Mouse (Mus musculus): ENCODE results near the gene Gtf2f2. TPM values are rescaled to one million over a fixed set of nuclear protein-coding genes. Genes with fewer than 3 reads are reported as not detected.
"Not testable (repeated sequence)": the region's sequence is repeated elsewhere in the genome, so short reads cannot be mapped to it uniquely, and the experiment has no call there.

Gene Gtf2f2
- total RNA-seq, 2 experiments from 2014 or later, result 13.4 to 13.5 TPM

DNA sequence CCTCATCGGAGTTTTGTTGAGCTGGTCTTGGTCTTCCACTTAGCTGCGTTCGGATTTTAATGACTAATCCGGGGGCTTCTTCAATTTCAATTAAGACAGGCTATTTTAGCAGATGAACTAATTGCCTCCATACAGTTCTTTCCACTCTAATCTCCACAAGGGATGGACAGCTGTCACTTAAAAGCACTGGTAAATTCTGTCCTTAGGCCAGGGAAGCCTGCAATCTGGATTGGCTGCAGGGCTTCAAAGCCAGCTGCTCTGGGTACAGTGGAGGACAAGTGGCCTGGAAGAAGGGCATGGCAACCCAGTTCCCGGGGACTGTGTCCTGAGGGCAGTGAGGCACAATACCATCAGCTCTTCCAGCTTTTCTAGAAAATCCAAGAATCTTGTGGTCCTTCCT is 139.6 kb downstream of the Gtf2f2 start:
- intact Hi-C loops (cut with DNase I), result loop anchor here (2.0 to 10.0 kb wide), 2 partner anchors 24 to 604 kb away; no protein-coding TSS in a partner anchor

DNA sequence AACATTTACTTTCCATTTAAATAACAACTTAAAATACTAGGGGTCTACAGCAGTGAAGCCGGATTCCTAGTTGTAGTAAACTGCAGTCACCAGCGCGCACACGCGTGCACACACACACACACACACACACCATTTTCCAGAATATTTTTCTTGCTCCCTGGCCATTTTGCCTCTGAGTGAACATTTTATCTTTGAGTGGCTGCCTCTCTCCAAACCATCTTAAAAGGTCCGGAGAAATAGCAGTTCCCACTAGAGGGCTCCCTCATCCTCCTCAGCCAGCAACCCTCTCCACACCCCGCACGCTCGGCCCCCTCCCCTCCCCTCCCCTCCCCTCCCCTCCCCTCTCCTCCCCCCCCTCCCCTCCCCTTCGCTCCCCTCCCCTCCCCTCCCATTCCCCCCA is 140.0 kb downstream of the Gtf2f2 start:
- no peak for DNase-seq (ENCODE audit: low spot score)

More for the DNA sequence above, 139.6 kb downstream of the Gtf2f2 start:
- DNase-seq (ENCODE audit: low spot score), result no peak

DNA sequence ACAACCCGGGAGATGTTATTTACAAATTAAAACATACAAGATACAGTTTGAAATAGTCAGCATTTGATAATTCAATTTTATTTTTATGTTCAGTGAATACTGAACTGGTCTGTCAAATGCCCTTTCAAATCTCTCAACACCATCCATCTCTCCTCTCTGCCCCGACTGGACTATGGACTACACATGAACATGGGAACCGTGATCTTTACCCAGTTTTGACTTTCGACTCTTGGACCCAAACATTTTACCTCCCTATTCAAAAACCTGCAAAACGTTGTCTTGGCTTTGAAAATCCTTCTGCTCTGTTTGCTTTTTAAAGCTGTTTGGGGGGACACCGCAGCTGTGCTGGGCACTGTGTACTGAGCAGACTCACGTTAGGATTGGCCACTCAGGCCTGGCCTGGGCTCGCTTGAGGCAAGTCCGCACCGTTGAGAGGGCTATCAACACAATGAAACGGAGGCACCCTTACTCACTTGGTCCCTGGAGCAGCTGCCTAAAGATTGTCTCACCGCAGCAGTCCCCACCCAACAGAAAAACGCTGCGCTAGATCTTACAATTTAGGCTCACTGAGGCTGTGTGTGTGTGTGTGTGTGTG is 140.8 kb downstream of the Gtf2f2 start:
- no peak for DNase-seq (ENCODE audit: low spot score)
- intact Hi-C loops (cut with DNase I), result loop anchor here (2.0 to 10.0 kb wide), 2 partner anchors 23 to 605 kb away; no protein-coding TSS in a partner anchor

More for the DNA sequence above, 140.0 kb downstream of the Gtf2f2 start:
- intact Hi-C loops (cut with DNase I), result loop anchor here (2.0 to 10.0 kb wide), 2 partner anchors 24 to 604 kb away; no protein-coding TSS in a partner anchor

DNA sequence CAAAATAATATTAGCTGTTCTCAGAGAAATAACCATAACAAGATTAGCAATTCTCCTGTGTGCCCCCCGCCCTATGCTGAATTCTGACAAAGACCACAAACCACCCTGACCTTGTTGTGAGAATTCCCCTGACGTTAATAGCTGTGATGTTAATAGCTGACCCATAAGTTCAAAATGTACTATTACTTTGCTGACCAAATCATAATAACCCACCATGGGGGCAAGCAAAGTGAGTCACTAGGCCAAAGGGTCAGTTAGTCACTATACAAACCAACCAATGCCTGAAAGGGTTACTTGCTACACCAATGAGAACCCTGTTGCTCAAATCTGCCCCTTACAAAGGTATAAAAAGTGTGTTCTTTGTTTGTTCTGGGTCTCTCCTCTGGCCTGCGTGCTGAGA is 142.6 kb downstream of the Gtf2f2 start:
- DNase-seq (ENCODE audit: low spot score); intact Hi-C loops (cut with DNase I): not testable (repeated sequence)

DNA sequence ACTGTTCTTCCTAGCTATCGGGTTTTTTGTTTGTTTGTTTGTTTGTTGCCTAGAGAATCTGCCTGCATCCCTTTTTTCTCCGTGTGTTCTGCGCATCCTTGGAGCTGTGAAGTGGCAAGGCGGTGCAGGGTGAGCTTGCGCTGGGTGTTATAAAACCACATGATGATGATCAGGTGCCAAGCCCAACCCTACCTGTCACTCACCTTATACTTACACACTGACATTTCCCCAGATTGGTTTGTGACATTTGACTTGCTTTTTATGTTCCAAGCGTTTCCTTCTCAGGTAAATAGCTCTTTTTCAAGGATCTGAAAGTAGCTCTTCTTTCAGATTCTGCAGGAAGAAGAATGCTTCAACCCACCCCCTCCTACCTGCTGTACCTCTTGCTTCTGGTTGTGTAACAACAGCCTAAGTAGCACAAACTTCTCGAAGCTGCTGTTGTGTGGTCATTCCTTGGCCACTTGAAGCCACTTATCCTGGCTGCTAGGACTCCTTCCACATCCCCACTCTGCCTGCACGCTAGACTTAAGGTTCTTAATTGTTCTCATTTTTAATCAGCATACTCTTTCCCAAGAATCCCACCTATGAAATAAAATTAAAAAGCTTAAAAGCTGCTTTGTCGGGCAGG is 143.8 kb downstream of the Gtf2f2 start:
- intact Hi-C loops (cut with DNase I), result no loop called here
- no peak for DNase-seq (ENCODE audit: low spot score)

DNA sequence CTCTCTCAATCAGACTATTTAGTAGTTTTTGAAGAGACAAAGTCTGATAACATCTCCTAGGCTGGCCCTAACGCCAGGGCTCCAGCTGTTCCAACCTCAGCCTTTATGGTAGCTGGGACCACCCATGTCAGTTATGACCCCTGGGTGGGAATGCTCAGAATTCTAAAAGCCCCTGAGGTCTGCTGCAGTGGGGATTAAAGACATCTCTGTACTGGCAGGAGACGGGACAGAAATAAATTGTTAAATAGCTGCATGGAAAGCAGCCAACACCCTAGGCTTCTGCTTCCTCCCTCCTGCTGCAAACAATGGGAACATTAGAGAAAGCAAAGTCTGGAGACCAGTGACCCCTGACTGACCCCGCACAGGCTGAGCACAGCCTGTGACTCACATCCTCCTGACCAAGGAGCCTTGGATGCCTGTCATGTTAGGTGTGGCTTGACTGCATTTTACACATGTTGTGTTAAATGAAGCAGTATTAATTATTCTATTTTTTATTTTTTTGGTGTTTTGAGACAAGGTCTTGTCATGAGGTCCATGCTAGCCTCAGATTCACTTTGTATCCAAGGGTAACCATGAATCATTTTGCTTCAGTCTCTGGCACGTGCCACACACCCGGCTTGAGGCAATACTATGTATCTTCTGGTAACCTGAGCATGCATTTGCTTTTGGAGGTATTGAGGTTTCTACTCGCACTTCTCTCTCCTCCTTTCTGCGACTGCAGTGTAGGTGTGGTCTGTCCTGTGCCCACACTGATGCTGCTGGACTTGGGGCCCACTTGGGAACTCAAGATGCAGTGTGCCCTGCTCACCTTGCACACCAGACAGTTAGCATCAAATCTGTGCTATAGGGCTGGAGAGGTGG is 146.9 kb downstream of the Gtf2f2 start:
- DNase-seq (ENCODE audit: low spot score), result peak; percentile 78
- intact Hi-C loops (cut with DNase I), result loop anchor here (2.0 kb wide), 1 partner anchor 15 kb away; no protein-coding TSS in a partner anchor

DNA sequence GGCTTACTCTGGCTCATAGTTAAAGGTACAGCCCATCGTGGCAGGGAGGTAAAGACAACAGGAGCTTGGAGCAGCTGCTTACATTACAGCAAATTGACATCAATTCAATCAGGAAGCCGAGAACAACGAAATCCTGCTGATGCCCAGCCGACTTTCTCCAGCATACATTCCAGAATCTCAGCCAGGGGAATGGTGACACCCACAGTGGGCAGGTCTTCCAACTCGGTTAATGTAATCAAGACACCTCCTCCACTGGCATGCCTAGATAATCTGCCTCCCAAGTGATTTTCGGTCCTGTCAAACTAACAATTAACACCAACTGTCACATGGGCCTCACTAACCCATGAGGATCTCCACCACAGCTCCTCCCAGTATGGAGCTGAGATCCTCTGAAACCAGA is 148.0 kb downstream of the Gtf2f2 start:
- DNase-seq (ENCODE audit: low spot score), result no peak
- intact Hi-C loops (cut with DNase I), result loop anchor here (2.0 kb wide), 1 partner anchor 14 kb away; no protein-coding TSS in a partner anchor

DNA sequence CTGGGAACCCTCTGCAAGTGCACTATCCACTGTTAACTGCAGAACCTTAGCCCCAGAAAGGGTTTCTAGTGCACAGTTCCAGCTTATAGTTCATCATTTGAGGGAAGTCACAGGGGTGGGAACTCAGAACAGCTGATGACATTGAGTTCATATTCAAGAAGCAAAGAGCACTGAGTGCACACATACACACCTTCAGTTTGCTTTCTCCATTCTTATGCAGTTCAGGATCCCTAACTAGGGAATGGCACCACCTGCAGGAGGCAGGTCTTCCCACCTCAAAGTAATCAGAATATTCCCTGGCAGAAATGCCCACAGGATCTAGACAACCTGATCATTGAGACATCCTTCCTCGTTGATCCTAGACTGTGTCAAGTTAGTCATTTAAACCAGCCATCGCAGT is 151.0 kb downstream of the Gtf2f2 start:
- intact Hi-C loops (cut with DNase I), result no loop called here
- no peak for DNase-seq (ENCODE audit: low spot score)

DNA sequence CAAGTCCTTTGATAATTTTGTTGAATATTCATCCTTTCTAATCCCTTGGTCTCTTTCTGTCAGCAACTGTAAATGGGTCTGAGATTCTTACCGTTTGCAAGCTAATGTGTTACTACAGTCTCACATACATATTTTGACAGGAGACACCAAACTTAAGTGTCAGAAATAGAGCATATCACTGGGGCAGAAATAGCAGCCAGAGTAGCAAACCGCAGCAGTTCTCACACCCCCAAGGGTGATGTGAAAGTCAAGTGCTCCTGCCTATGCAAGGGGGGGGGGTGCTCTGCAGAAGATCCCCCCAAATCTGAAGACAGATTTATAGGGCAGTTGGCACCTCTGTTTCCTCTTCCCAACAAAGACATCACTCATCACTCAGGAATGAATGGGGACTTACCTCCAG is 152.5 kb downstream of the Gtf2f2 start:
- DNase-seq (ENCODE audit: low spot score), result no peak
- intact Hi-C loops (cut with DNase I), result no loop called here

DNA sequence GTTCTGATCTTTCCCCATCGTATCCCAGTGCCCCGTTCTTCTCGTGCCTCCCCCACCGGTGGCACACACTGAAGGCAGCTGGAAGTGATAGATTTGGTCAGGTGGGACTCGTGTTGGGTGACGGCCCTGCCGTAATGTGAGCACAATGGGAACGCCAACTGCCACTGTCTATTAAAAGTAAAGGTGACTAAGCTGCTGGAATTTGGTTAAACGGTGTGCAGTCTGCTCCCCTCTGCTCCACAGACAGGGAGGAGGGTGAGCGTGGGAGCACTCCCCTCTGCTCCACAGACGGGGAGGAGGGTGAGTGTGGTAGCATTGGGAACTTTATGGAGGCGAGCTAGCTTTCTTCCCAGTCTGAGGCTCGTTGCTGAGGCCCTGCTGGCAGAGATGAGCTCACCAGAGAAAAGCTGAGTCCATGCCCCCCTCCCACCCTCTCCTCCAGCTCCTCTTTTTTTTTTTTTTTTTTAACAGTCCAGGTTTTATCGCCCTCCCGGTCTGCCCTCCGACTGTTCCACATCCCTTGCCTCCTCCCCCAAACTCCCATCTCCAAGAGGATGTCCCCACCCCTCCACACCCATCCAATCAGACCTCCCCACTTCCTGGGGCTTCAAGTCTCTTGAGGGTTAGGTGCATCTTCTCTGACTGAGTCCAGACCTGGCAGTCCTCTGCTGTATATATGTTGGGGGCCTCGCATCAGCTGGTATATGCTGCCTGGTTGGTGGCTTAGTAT is 155.2 kb downstream of the Gtf2f2 start:
- intact Hi-C loops (cut with DNase I), result no loop called here

DNA sequence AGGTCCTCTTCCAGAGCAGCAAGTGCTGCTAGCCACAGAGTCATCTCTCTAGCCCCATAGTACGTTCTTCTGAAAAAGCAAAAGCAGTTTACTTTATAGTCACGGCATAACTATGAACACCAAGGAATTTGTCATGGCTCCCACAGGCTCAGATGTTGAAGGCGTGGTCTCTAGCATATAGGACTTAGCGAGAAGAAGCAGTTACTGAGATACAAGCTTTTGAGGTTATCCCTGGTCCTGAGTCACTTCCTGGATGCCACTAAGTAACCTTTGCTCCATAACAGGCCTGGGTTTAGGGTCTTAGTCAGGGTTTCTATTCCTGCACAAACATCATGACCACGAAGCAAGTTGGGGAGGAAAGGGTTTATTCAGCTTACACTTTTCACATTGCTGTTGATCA is 158.6 kb downstream of the Gtf2f2 start:
- no peak for DNase-seq (ENCODE audit: low spot score)
- intact Hi-C loops (cut with DNase I), result no loop called here

More for the DNA sequence above, 155.2 kb downstream of the Gtf2f2 start:
- DNase-seq (ENCODE audit: low spot score), result no peak

DNA sequence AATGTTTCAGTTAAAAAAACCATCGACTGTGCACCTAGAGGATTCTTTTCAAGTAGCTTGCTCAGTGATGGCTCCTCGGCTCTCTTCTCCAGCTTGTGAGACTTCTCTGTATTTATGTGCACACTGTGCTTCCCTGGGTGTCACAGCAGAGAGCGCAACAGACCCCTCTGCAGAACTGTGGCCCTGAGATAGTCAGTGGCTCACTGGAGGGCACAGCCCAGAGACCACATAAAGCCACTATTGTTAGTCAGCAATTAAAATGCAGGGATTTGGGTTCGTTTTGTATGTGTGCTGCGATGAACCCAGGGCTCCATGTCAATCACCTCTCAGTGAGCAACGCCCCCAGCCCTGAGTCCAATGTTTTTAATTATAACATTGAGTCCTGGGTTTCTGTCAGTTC is 159.8 kb downstream of the Gtf2f2 start:
- intact Hi-C loops (cut with DNase I), result no loop called here
- DNase-seq (ENCODE audit: low spot score), result no peak

DNA sequence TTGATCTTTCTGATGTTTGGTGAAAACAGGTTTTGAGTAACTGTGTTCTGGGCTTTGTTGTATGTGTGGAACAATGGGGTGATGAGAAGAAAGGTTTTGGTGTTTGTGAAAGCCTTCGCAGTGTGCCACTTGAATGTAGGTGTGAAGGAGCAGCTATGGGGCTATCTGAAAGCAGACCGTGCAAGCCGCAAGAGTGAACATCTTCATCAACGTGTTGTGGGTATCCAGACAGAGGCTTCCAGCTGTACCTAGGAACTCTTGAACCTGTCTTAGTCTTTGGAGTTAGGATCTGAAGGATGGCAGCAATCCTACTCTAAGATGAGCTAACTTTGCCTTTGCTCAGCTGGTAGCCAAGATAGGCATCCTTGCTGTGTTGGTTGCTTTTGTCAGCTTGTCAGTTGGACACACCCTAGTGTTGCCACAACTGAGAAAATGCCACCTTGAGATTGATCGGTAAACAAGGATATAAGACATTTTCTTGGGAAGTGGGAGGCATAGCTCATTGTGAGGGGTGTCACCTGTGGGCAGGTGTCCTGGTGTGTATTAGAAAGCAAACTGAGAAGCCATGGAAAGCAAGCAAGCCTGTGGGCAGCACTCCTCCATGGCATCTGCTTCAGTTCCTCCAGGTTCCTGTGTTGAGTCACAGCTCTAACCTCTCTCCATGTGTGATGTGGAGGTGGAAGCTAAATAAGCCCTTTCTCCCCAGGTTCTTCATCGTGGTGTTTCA is 160.7 kb downstream of the Gtf2f2 start:
- intact Hi-C loops (cut with DNase I), result loop anchor here (2.0 kb wide), 1 partner anchor 13 kb away; no protein-coding TSS in a partner anchor
- DNase-seq (ENCODE audit: low spot score), result no peak

DNA sequence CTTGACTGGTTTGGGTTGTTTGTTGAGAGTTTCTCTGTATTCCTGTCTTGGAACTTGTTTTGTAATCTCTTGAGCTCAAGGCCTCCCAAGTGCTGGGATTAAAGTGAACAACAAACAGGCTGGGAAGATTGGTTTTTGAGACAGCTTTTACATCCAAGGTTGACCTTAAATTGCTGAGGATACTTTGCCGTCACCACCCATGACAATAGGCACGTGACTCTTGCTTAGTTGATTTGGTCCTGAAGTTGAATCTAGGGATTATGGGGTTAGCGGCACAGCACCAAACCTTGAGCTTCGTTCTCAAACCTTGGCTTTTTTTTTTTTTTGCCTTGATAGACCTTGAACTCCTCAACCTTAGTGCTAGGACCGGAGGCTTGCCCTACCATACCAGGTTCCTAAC is 161.4 kb downstream of the Gtf2f2 start:
- intact Hi-C loops (cut with DNase I), result loop anchor here (2.0 kb wide), 1 partner anchor 14 kb away; no protein-coding TSS in a partner anchor
- DNase-seq (ENCODE audit: low spot score), result no peak

DNA sequence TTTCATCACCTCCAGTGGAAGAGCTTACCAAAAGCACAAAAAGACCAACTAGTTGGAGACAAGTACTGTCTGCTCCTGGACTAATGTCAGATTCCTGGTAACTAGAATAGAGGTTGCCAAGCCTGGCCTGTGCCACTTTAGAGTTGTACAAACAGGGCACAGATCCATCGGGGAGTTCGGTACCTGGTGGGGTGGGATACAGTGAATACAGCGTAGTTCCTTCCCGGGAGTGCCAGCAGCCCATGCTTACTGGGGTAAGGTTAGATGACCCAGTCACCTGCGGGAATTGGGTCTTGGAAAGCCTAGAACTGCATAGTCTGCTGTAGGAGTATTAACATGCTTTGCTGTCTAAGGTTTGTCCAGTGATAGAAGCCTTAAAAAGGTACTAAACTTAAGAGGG is 162.2 kb downstream of the Gtf2f2 start:
- DNase-seq (ENCODE audit: low spot score), result no peak
- intact Hi-C loops (cut with DNase I), result loop anchor here (2.0 kb wide), 1 partner anchor 14 kb away; no protein-coding TSS in a partner anchor

DNA sequence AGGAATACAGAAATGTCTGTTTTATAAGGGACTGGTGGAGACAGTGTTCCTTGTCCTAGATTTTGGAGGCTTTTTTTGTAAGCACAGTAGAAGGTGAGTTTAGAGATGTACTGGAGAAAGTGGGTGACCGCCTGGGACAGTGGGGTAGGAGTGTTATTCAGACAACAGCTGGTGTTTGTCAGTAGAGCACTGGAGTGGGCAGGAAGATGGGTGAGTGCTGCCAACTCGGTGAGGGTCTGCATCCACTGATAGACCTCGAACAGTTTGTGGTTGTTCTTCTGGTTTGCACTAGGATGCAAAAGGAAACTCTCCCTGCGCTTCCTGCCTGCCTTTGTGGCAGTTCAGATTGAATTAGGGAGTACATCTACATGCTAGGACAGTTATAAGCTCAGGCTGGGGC is 163.0 kb downstream of the Gtf2f2 start:
- no peak for DNase-seq (ENCODE audit: low spot score)
- intact Hi-C loops (cut with DNase I), result loop anchor here (2.0 kb wide), 2 partner anchors 15 to 23 kb away; no protein-coding TSS in a partner anchor

Measured in heart, postnatal 25 days (tissue).